ENCODE assay signal across 8 mouse cellular contexts in the genomic region with DNA sequence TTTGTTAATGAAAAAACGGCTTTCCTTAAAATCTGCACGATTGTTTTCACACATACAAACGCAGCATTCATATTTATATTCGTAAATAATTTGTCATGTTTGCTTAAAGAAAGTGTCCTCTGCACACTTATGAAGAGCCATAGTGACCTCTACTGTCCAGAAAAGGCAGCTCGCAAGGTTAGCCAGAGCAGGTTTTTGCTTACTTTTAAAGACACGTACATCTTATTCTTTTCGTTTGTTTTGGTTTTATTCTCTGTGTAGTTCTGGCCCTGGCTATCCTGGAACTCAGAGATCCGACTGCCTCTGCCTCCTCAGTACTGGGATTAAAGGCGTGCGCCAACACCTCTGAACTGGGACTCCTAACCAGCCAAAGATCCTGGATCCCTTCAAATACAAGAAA. TPM values are rescaled to one million over a fixed set of nuclear protein-coding genes. Genes with fewer than 3 reads are reported as not detected.
A peak's percentile ranks its signal among the peaks of the same experiment; 100 is the strongest.
DNase-seq lines count a peak whose midpoint lies in the region; ATAC-seq and TF ChIP-seq lines count a peak whose summit lies in the region.

No protein-coding gene starts in this region.

- intact Hi-C loops in heart, postnatal 14 days (cut with DNase I), result loop anchor here (1.0 to 5.0 kb wide), 3 partner anchors 54 to 686 kb away; partner anchors contain the start of gene Rbm46

- WGBS in intestine, embryonic 14.5 days, result 26% methylated on average over 10 of the region's 10 CpGs
- 25% methylated on average over 10 of the region's 10 CpGs for WGBS in intestine, embryonic 15.5 days
- WGBS in limb, embryonic 14.5 days, result 29% methylated on average over 10 of the region's 10 CpGs

- no peak overlapping the region for H3K4me2 ChIP-seq in intestine, embryonic 14.5 days (ENCODE audit: low read length)
- no peak overlapping the region for H3K4me2 ChIP-seq in intestine, embryonic 15.5 days (replicated peaks)
- no peak overlapping the region for H3K4me2 ChIP-seq in limb, embryonic 14.5 days (replicated peaks; ENCODE audit: low read depth, low read length, severe bottlenecking)

- H3K4me3 ChIP-seq in intestine, embryonic 14.5 days (ENCODE audit: low read depth, low read length), result no peak overlapping the region
- H3K4me3 ChIP-seq in intestine, embryonic 15.5 days (replicated peaks), result no peak overlapping the region
- no peak overlapping the region for H3K4me3 ChIP-seq in ES-E14 (ENCODE audit: insufficient read depth in 1 of 2, low read depth in 1 of 2, low read length in 2 of 2, poor library complexity in 1 of 2, severe bottlenecking in 1 of 2)
- no peak overlapping the region for H3K4me3 ChIP-seq in limb, embryonic 14.5 days (replicated peaks; ENCODE audit: low read length)

- H3K36me3 ChIP-seq in intestine, embryonic 14.5 days (ENCODE audit: control insufficient read depth, insufficient read depth, low read length), result peaks cover 6% of the 10 kb centered on the region
- no peaks in the 10 kb centered on the region for H3K36me3 ChIP-seq in intestine, embryonic 15.5 days
- peaks cover 5% of the 10 kb centered on the region for H3K36me3 ChIP-seq in ES-E14 (ENCODE audit: control insufficient read depth, insufficient read depth, low read length, poor library complexity, severe bottlenecking)
- H3K36me3 ChIP-seq in limb, embryonic 14.5 days (ENCODE audit: control insufficient read depth, insufficient read depth, low read length), result peaks cover 17% of the 10 kb centered on the region

- no peak overlapping the region for H3K9ac ChIP-seq in intestine, embryonic 14.5 days (ENCODE audit: low read length)
- H3K9ac ChIP-seq in intestine, embryonic 15.5 days, result no peak overlapping the region
- no peak overlapping the region for H3K9ac ChIP-seq in ES-E14 (ENCODE audit: insufficient read depth, low read depth, low read length, poor library complexity, severe bottlenecking)
- no peak overlapping the region for H3K9ac ChIP-seq in limb, embryonic 14.5 days (ENCODE audit: low read depth, low read length, severe bottlenecking)

- peak; percentile 58 for DNase-seq in intestine, embryonic 14.5 days (ENCODE audit: low spot score)
- DNase-seq in ES-E14 (ENCODE audit: low read depth, low spot score), result no peak
- DNase-seq in c-Kit-positive CD71-negative TER-119-negative erythroid progenitor cells, embryonic 14.5 days (ENCODE audit: low read depth), result peak; percentile 26
- DNase-seq in heart, postnatal 14 days, result peak; percentile 10 to 41
- DNase-seq in limb, embryonic 14.5 days (ENCODE audit: low spot score), result peak; percentile 38
- peak; percentile 17 for DNase-seq in right cerebral cortex, postnatal 14 days

- in situ Hi-C loops in ES-E14 (cut with MboI; ENCODE audit: low sequenced_read_pairs in 2 of 2, unreplicated experiment in 2 of 2), result loop anchor here in 1 of 2 experiments (25.0 kb wide), 1 partner anchor 691 kb away; the partner anchor contains the start of gene Map9

- TF ChIP-seq POLR2A in limb, embryonic 14.5 days (IDR thresholded peaks at IDR 0.05; ENCODE audit: borderline replicate concordance, extremely low read depth, insufficient read depth, insufficient read length), result no peak

- H3K9me3 ChIP-seq in intestine, embryonic 14.5 days (ENCODE audit: control insufficient read depth, low read length), result no peaks in the 10 kb centered on the region
- no peaks in the 10 kb centered on the region for H3K9me3 ChIP-seq in intestine, embryonic 15.5 days
- H3K9me3 ChIP-seq in ES-E14 (ENCODE audit: control insufficient read depth, insufficient read depth, low read depth, low read length), result no peaks in the 10 kb centered on the region
- no peaks in the 10 kb centered on the region for H3K9me3 ChIP-seq in limb, embryonic 14.5 days (ENCODE audit: control insufficient read depth, low read length)

- no peak overlapping the region for H3K27ac ChIP-seq in intestine, embryonic 14.5 days (ENCODE audit: low read depth)
- no peak overlapping the region for H3K27ac ChIP-seq in intestine, embryonic 15.5 days
- H3K27ac ChIP-seq in ES-E14 (ENCODE audit: insufficient read depth, low read depth, low read length, poor library complexity, severe bottlenecking), result no peak overlapping the region
- H3K27ac ChIP-seq in limb, embryonic 14.5 days (replicated peaks; ENCODE audit: low read depth, low read length), result no peak overlapping the region

- no peak for ATAC-seq in intestine, embryonic 14.5 days (replicated peaks; ENCODE audit: low FRiP score, low TSS enrichment, low read depth)
- ATAC-seq in intestine, embryonic 15.5 days, result no peak
- no peak for ATAC-seq in limb, embryonic 14.5 days (ENCODE audit: low FRiP score, low read depth)
- no peak for ATAC-seq in monocyte, adult 5-6 weeks (replicated peaks; ENCODE audit: insufficient number of reproducible peaks, low FRiP score, low TSS enrichment, poor library complexity, severe bottlenecking)

- H3K4me1 ChIP-seq in intestine, embryonic 14.5 days (replicated peaks; ENCODE audit: control insufficient read depth, insufficient read depth, low read length), result peaks cover 5% of the 10 kb centered on the region
- peaks cover 5% of the 10 kb centered on the region for H3K4me1 ChIP-seq in intestine, embryonic 15.5 days (replicated peaks)
- H3K4me1 ChIP-seq in ES-E14 (ENCODE audit: control insufficient read depth in 2 of 2, insufficient read depth in 2 of 2, low read length in 2 of 2, poor library complexity in 1 of 2), result no peaks in the 10 kb centered on the region
- H3K4me1 ChIP-seq in limb, embryonic 14.5 days (ENCODE audit: control insufficient read depth, insufficient read depth, low read length), result peaks cover 10% of the 10 kb centered on the region

- no peaks in the 10 kb centered on the region for H3K27me3 ChIP-seq in intestine, embryonic 14.5 days (replicated peaks; ENCODE audit: control insufficient read depth, insufficient read depth, low read length)
- no peaks in the 10 kb centered on the region for H3K27me3 ChIP-seq in intestine, embryonic 15.5 days (replicated peaks)
- no peaks in the 10 kb centered on the region for H3K27me3 ChIP-seq in limb, embryonic 14.5 days (ENCODE audit: control insufficient read depth, insufficient read depth, low read length)

TF ChIP-seq in ES-E14, 5 proteins besides CTCF, POLR2A, EP300 and RAD21:
- TF ChIP-seq HCFC1 (IDR thresholded peaks at IDR 0.05; ENCODE audit: borderline replicate concordance, insufficient read depth, low read length), result no peak
- TF ChIP-seq MAFK (IDR thresholded peaks at IDR 0.05; ENCODE audit: insufficient read depth, low read depth, low read length), result no peak
- TF ChIP-seq ZC3H11A (IDR thresholded peaks at IDR 0.05; ENCODE audit: borderline replicate concordance, low read depth, low read length), result 0 out of 2 replicates have a peak, but pooled peaks have one; percentile 20
- TF ChIP-seq ZNF384 (IDR thresholded peaks at IDR 0.05; ENCODE audit: low read depth, low read length), result peak; percentile 73
- TF ChIP-seq CHD2 (IDR thresholded peaks at IDR 0.05; ENCODE audit: low read depth, low read length), result no peak

RNA-seq across cellular contexts. Expression of gene Plrg1, which starts 1.6 kb away (rescaled TPM):
- polyA plus RNA-seq in intestine, embryonic 14.5 days (2014; fragmentation: Nextera tagmentation; extraction: Ambion mirVana), result 97.8 and 109 TPM in 2 replicates
- 87.4 and 88.3 TPM in 2 replicates for polyA plus RNA-seq in intestine, embryonic 15.5 days (2015; fragmentation: Nextera tagmentation; extraction: Ambion mirVana)
- total RNA-seq in ES-E14 (2012; rRNA removed), result 71.4 and 81.7 TPM in 2 replicates
- total RNA-seq in heart, postnatal 14 days (2021), result 10 to 100 TPM; 26.4 to 31.5 TPM
- polyA plus RNA-seq in limb, embryonic 14.5 days (2012; rRNA removed), result 80.3 and 93.3 TPM in 2 replicates
- polyA plus RNA-seq in limb, embryonic 14.5 days (2014; fragmentation: Nextera tagmentation; extraction: Ambion mirVana), result 101 and 103 TPM in 2 replicates
- 57.3 to 72.2 TPM (median 57.9 TPM) in 3 replicates for total RNA-seq in monocyte, adult 5-6 weeks (2017)

RNA-seq across cellular contexts. Expression of gene Fgb, which starts 4.1 kb away (rescaled TPM):
- 1.2 TPM in 2 replicates for polyA plus RNA-seq in intestine, embryonic 14.5 days (2014; fragmentation: Nextera tagmentation; extraction: Ambion mirVana)
- polyA plus RNA-seq in intestine, embryonic 15.5 days (2015; fragmentation: Nextera tagmentation; extraction: Ambion mirVana), result 7.0 and 9.4 TPM in 2 replicates
- not detected in 2 replicates for total RNA-seq in ES-E14 (2012; rRNA removed)
- total RNA-seq in heart, postnatal 14 days (2021), result not detected
- 0.27 and 0.34 TPM in 2 replicates for polyA plus RNA-seq in limb, embryonic 14.5 days (2012; rRNA removed)
- not detected in 2 replicates for polyA plus RNA-seq in limb, embryonic 14.5 days (2014; fragmentation: Nextera tagmentation; extraction: Ambion mirVana)
- not detected in 3 replicates for total RNA-seq in monocyte, adult 5-6 weeks (2017)

RNA-seq across cellular contexts. Expression of gene Fga, which starts 27.9 kb away (rescaled TPM):
- polyA plus RNA-seq in intestine, embryonic 14.5 days (2014; fragmentation: Nextera tagmentation; extraction: Ambion mirVana), result 0.11 and 0.24 TPM in 2 replicates
- 8.1 and 13.6 TPM in 2 replicates for polyA plus RNA-seq in intestine, embryonic 15.5 days (2015; fragmentation: Nextera tagmentation; extraction: Ambion mirVana)
- 0.11 TPM in 1 of 2 replicates, not detected in the other for total RNA-seq in ES-E14 (2012; rRNA removed)
- total RNA-seq in heart, postnatal 14 days (2021), result not detected
- polyA plus RNA-seq in limb, embryonic 14.5 days (2012; rRNA removed), result 0.20 and 0.38 TPM in 2 replicates
- polyA plus RNA-seq in limb, embryonic 14.5 days (2014; fragmentation: Nextera tagmentation; extraction: Ambion mirVana), result not detected in 2 replicates
- total RNA-seq in monocyte, adult 5-6 weeks (2017), result not detected in 3 replicates

RNA-seq across cellular contexts. Expression of gene Fgg, which starts 46.2 kb away (rescaled TPM):
- not detected in 2 replicates for polyA plus RNA-seq in intestine, embryonic 14.5 days (2014; fragmentation: Nextera tagmentation; extraction: Ambion mirVana)
- 6.4 and 10.7 TPM in 2 replicates for polyA plus RNA-seq in intestine, embryonic 15.5 days (2015; fragmentation: Nextera tagmentation; extraction: Ambion mirVana)
- 0.45 and 0.48 TPM in 2 replicates for total RNA-seq in ES-E14 (2012; rRNA removed)
- total RNA-seq in heart, postnatal 14 days (2021), result not detected
- polyA plus RNA-seq in limb, embryonic 14.5 days (2012; rRNA removed), result 0.68 and 0.77 TPM in 2 replicates
- polyA plus RNA-seq in limb, embryonic 14.5 days (2014; fragmentation: Nextera tagmentation; extraction: Ambion mirVana), result 0.19 TPM in 1 of 2 replicates, not detected in the other
- total RNA-seq in monocyte, adult 5-6 weeks (2017), result not detected in 3 replicates
